Mouse (Mus musculus) frontal cortex, postnatal 10 days (tissue): Measurements from ENCODE around the gene Synpr.
"Not testable (repeated sequence)": the region's sequence is repeated elsewhere in the genome, so short reads cannot be mapped to it uniquely, and the experiment has no call there.

Source experiments
- DNase-seq, 2 experiments: peaks; one replicate each; pipeline ENCODE4 v3.0.0; 2022; ENCODE audit warnings: low spot score in 2 of 2, mixed read lengths in 1 of 2

The Synpr gene

GRCm38 (mm10) chr14:13284091-13284844 lies at the start of gene Synpr:
Gene Synpr, plus strand, starts transcription at chr14:13284780.
- peak; percentile 68 to 69 for DNase-seq

GRCm38 (mm10) chr14:13236929-13237328 lies 47.7 kb upstream of the Synpr start:
- DNase-seq, result no peak

DNA sequence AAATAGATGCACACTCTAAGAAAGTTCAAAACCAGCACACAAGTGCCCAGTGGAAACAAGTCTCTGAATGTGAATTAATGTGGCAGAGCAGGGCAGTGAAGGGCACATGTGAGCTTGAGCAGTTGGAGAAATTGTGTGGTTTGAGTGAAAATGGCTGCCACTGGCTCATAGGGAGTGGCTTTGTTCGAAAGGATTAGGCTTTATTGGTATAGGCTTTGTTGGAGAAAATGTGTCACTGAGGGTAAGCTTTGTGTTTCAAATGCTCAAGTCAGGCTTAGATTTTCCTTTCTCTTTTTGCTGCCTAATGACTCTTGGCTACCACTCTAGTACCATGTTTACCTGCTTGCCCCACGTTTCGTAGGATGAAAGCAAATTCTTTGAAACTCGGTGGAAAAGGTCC lies 37.1 kb upstream of the Synpr start:
- no peak for DNase-seq

DNA sequence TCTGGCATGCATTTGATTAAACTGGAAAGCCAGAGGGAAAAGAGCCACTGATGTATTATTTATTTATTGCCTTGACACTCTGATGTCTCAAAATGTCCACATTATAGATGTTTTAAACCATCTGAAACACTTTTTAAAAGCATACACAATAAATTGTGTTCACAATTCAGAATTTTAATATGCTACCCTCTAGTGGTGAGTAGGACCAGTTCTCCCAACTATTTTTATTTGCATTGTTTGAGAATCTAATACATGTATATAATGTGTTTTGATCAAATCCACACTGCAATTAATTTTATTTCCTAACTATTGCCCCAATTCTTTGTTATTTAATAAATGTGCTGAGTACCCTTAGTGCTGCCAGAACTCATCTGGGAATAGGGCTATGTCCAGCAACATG lies 35.2 kb upstream of the Synpr start:
- DNase-seq, result no peak

DNA sequence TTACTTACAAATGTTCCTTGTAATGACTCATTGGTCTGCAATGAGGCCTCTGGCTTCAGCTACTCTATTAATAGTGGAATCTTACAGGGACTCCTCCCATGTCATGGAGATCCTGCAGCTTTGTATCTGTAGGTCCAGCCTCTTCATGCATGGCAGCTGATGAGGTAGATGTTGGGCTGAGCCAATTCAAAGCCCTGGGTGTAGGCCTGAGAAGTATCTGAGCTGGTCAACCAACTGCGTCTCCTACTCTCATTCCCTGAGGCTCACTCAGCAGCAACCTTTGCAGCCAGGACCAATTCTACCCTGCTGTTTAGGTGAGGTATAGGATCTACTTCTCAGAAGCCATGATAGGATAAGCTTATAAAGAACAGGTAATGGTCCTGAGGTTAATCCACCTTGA lies 32.0 kb upstream of the Synpr start:
- DNase-seq, result no peak

DNA sequence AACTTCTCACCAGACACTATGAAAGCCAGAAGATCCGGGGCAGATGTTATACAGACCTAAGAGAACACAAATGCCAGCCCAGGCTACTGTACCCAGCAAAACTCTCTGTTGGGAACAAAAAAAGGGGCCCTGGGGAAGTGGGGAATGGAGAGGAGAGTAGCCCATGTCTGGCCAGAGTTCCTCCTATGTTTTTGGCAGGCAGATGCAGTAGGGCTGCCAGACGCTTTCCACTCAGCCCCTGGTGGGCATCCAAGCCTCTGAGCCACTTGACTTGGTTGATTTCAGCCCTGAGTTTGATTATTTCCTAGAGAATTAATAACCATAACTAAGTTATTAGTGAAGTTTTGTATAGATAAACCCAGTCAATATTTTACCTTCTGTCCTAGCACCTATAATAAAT lies 29.8 kb upstream of the Synpr start:
- not testable (repeated sequence) for DNase-seq

DNA sequence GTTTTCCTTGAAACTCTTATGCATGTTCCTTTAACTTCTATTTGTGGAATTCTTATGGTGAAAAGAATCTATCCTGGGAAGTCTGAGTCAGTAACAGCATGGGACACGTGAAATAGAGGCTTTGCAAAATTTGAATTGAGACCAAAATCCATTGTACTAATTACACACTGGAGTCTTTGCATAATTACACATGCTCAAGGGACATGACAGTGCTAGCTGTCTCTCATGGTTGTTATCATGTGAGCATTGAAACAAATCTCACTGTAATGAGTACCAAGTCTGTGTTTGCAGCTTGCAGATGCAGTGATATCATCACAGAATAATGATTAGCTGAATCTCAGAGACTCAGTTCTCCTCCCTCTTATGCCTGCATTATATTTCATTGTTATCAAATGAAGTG lies 22.2 kb upstream of the Synpr start:
- DNase-seq, result no peak

GRCm38 (mm10) chr14:13266331-13266730 lies 18.2 kb upstream of the Synpr start:
- no peak for DNase-seq

DNA sequence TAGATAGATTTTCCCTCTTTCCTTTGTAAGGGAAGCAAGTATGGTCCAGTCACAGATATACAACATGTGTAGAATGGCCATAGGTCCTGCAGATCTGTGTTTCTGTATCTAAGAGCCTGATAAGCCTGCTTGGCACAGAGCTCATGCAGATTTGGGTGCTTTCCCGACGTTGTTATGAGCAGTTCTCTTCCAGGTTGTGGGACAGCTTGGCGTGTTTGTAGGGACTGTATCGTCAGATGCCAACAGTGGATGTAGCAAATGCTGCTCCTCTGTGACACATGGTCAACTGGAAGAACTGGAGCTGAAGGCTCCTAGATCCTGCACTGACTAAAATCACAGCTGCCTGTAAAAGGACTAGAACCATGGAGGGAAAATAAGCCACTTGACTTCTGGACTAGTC lies 17.4 kb upstream of the Synpr start:
- DNase-seq, result no peak

DNA sequence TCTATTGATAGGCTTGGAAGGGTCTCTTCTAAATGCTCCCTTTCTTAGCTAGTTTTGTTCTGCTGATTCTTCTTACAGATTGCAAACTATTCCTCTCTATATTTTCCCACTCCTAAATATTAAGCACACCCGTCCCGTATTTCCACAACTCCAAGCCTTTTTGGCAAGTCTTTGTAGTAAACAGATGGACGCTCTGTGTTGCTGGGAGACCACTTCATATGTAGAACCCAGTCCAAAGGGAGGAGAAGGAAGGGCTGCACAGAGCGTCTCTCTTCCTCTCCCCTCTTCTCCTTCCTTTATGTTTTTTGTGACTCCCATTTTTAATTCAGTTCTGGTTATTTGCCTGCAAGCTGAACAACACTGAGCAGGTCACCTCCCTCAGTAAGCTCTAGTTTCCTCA lies 1.4 kb upstream of the Synpr start:
- DNase-seq, result no peak

- no peak for DNase-seq
Measured at GRCm38 (mm10) chr14:13284845-13285198, 242 bp downstream of the Synpr start.

DNA sequence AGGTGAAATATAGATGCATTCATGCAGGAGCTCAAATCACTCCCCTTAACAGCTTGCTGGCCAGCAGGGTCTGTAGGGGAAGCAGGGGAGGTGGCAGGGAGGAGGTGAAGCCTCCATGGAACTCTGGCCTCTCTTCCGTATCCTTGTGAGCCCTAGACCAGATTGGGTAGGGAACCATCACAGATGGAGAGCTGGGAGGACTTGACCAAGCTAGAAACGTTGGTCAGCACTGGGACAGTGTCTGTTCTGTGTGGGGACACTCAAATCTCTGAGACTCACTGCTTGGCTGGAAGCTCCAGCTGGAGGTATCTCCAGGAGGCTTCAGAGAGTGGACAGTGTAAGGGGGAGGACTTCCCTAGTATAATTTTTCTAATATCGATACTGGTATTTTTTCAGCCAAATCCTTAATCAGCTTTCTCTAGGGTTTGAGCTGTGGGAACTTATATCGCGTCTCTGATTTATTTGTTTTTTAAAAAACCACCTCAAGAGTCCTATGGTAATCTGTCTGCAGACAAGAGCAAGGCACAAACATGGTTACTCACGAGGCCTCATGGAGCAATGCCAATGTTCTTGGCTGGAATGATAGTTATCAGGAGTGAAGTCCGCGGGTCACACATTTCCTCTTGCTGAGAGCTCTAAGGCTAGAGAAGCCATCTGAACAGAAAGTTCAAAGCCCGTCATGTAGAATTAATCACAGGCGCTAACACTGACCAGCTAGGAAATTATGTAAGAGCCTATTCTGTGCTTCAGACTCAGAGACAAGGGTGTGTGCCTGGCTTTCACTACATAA lies 956 bp downstream of the Synpr start:
- no peak for DNase-seq

- DNase-seq, result no peak
Measured at GRCm38 (mm10) chr14:13294200-13294599, 9.6 kb downstream of the Synpr start.

- no peak for DNase-seq
Measured at GRCm38 (mm10) chr14:13314323-13314722, 29.7 kb downstream of the Synpr start.

DNA sequence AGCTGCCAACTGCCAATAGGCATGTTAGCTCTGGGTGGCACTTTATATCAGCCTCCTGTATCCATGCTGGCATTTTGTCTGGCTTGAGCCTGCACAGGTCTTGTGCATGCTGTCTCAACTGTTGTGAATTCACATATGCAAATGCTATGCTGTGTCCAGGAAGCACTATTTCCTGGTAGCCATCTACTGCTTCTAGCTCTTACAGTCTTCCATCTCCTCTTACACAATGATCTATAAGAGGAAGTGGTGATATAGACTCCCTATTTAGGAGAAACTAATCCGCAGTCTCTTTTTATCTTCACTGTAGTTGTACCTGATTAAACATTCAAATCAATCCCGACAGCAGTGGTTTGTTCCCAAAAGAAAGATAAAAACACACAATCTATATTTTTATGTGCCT lies 43.9 kb downstream of the Synpr start:
- DNase-seq, result no peak

DNA sequence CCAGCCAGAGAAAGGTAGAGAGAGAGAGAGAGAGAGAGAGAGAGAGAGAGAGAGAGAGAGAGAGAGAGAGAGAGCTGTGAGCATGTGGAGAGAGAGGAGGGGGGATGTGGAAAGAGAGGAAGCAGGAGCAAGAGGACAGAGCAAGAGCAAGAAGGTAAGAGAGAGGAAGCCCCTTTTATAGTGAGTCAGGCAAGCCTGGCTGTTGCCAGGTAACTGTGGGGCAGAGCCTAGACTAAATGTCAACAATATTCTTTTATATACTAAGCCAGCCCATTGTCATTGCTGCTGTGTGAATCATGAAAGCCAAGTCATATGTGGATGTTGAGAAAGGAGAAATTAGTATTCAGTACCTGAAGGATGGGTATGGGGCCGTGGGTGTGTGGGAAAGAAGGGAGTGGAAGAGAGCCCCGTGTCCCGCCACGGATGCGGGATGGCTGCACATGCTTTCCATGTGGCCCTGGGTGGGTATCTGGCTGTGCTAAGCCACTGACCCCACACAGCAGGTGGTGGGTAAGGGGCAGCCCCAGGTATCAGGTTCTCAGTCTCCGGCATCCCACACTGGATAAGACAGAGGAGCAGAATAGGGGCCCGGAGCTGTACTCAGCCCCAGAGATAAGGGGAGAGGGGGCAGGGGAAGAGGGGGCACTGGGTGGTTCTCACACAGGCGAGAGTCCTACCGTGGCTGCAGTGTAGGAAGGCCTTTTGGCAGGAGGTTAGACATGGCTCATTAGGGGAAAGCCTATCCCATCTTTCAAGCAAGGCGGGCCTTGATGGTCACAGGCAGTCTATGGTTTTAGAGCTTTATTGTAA lies 48.1 kb downstream of the Synpr start:
- no peak for DNase-seq

GRCm38 (mm10) chr14:13333372-13333771 lies 48.8 kb downstream of the Synpr start:
- DNase-seq, result no peak

DNA sequence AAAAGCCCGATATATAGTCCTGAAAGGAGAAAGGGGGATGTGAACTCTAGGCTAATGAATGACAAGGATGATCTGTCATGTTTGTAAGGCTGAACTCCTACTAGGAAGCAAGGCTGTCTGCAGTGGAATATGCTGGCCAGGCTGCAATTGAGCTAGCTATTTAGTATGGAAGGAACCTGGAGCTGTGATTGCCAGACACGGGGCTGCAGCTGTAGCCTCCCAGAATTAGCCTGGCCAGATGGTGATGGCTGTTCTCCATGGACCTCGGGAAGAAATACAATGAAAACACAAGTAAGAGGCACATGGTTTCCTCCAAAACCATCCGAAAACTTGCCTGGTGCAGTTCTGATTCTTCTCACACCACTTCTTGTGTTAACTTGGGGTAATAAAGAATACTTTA lies 51.6 kb downstream of the Synpr start:
- no peak for DNase-seq

GRCm38 (mm10) chr14:13340688-13341087 lies 56.1 kb downstream of the Synpr start:
- no peak for DNase-seq

DNA sequence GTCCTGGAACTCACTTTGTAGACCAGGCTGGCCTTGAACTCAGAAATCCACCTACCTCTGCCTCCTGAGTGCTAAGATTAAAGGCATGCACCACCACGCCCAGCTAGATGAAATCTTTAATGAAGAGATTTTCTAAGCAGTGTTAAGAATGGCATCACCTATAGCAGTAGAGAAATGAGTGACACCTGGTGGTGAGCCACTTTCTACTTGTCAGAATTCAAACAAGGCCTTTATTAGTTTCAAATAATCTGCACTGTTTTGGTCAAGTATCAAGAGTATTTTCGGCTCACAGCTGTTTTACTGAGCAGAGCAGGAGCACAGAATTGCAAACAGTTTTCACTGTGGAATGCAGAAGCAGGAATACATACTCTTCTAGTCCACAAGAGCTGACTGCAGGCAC lies 59.7 kb downstream of the Synpr start:
- DNase-seq, result no peak

DNA sequence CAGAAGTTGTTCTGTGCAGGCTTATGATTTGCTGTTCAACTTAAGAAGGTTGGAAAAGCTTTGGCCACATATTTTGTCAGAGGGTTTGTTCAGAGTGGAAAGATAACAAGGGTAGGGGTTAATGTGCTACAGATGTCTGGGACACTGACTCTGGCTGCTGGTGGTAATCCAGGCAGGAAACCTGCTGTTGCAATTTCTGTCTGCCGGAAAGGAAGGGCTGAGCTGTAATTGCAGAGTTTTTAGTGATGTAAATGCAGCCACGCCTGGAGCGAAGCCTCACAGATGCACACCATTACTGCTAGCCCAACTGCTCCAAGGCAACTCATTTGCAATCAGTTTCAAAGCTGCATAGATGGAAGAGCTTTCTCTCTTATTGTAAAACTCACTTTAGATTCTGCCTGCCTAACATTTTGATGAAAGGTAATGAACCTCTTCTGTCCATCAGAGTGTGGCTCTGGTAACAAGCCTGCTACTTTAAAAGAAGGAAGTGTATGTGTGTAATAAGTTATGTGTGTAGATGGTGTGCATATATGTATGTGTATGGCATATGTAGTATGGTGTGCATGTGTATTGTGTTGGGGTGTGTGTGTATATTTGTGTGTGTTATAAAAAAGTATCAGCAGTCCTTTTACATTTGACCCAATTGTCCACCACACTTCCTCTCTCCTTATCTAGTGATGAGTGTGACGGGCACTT lies 64.7 kb downstream of the Synpr start:
- no peak for DNase-seq

- DNase-seq, result no peak
Measured at GRCm38 (mm10) chr14:13354154-13354553, 69.6 kb downstream of the Synpr start.
